Mouse (Mus musculus): ENCODE measurements around the gene Ankrd17.
"Not testable (repeated sequence)": the region's sequence is repeated elsewhere in the genome, so short reads cannot be mapped to it uniquely, and the experiment has no call there.

Gene Ankrd17

GRCm38 (mm10) chr5:90338177-90339091 lies 27.9 kb downstream of the Ankrd17 start:
- peak; percentile 38 for DNase-seq (ENCODE audit: extremely low read depth, low read depth)

GRCm38 (mm10) chr5:90332478-90332877 lies 33.9 kb downstream of the Ankrd17 start:
- DNase-seq (ENCODE audit: extremely low read depth, low read depth): no peak

GRCm38 (mm10) chr5:90331071-90331470 lies 35.3 kb downstream of the Ankrd17 start:
- no peak for DNase-seq (ENCODE audit: extremely low read depth, low read depth)

GRCm38 (mm10) chr5:90298396-90298795 lies 68.0 kb downstream of the Ankrd17 start:
- DNase-seq (ENCODE audit: extremely low read depth, low read depth): no peak

GRCm38 (mm10) chr5:90289887-90290286 lies 76.5 kb downstream of the Ankrd17 start:
- no peak for DNase-seq (ENCODE audit: extremely low read depth, low read depth)

GRCm38 (mm10) chr5:90286559-90286958 lies 79.8 kb downstream of the Ankrd17 start:
- DNase-seq (ENCODE audit: extremely low read depth, low read depth): no peak

GRCm38 (mm10) chr5:90280061-90280460 lies 86.3 kb downstream of the Ankrd17 start:
- no peak for DNase-seq (ENCODE audit: extremely low read depth, low read depth)

- no peak for DNase-seq (ENCODE audit: extremely low read depth, low read depth)
Observed at GRCm38 (mm10) chr5:90279418-90279817, 87.0 kb downstream of the Ankrd17 start.

GRCm38 (mm10) chr5:90277443-90277842 lies 88.9 kb downstream of the Ankrd17 start:
- no peak for DNase-seq (ENCODE audit: extremely low read depth, low read depth)

- no peak for DNase-seq (ENCODE audit: extremely low read depth, low read depth)
Observed at GRCm38 (mm10) chr5:90274806-90275205, 91.6 kb downstream of the Ankrd17 start.

- DNase-seq (ENCODE audit: extremely low read depth, low read depth): not testable (repeated sequence)
Observed at GRCm38 (mm10) chr5:90262230-90262629, 104.1 kb downstream of the Ankrd17 start.

- DNase-seq (ENCODE audit: extremely low read depth, low read depth): no peak
Observed at GRCm38 (mm10) chr5:90257023-90257422, 109.4 kb downstream of the Ankrd17 start.

- DNase-seq (ENCODE audit: extremely low read depth, low read depth): no peak
Observed at GRCm38 (mm10) chr5:90247503-90247902, 118.9 kb downstream of the Ankrd17 start.

- no peak for DNase-seq (ENCODE audit: extremely low read depth, low read depth)
Observed at GRCm38 (mm10) chr5:90246987-90247386, 119.4 kb downstream of the Ankrd17 start.

- no peak for DNase-seq (ENCODE audit: extremely low read depth, low read depth)
Observed at GRCm38 (mm10) chr5:90246567-90246966, 119.8 kb downstream of the Ankrd17 start.

GRCm38 (mm10) chr5:90245416-90245815 lies 121.0 kb downstream of the Ankrd17 start:
- no peak for DNase-seq (ENCODE audit: extremely low read depth, low read depth)

- DNase-seq (ENCODE audit: extremely low read depth, low read depth): no peak
Observed at GRCm38 (mm10) chr5:90235217-90235616, 131.2 kb downstream of the Ankrd17 start.

- DNase-seq (ENCODE audit: extremely low read depth, low read depth): no peak
Observed at GRCm38 (mm10) chr5:90233305-90233704, 133.1 kb downstream of the Ankrd17 start.

- DNase-seq (ENCODE audit: extremely low read depth, low read depth): no peak
Observed at GRCm38 (mm10) chr5:90229760-90230159, 136.6 kb downstream of the Ankrd17 start.

GRCm38 (mm10) chr5:90226696-90227095 lies 139.7 kb downstream of the Ankrd17 start:
- no peak for DNase-seq (ENCODE audit: extremely low read depth, low read depth)

- no peak for DNase-seq (ENCODE audit: extremely low read depth, low read depth)
Observed at GRCm38 (mm10) chr5:90224730-90225129, 141.6 kb downstream of the Ankrd17 start.

- peak; percentile 98 for DNase-seq (ENCODE audit: extremely low read depth, low read depth)
Observed at GRCm38 (mm10) chr5:90223534-90224381, 142.6 kb downstream of the Ankrd17 start, which contains the start of gene Cox18. TSS of gene Cox18 (minus strand) at chr5:90224001.

All from MEL-GATA-1-ER (cell line).